Mouse (Mus musculus) intestine, postnatal 0 days (tissue): ENCODE data around the gene Gstm6. TPM values are rescaled to one million over a fixed set of nuclear protein-coding genes. Genes with fewer than 3 reads are reported as not detected.
"Not testable (repeated sequence)": the region's sequence is repeated elsewhere in the genome, so short reads cannot be mapped to it uniquely, and the experiment has no call there.

Source experiments
- ATAC-seq: fragments of 200-750 bp; cut with Nextera tagmentation; 2 replicates; pipeline ENCODE4 v1.8.0; 2017; ENCODE audit warnings: mild to moderate bottlenecking, moderate TSS enrichment, moderate library complexity
- H3K27ac ChIP-seq: fragments of 300-500 bp; sonication (generic); 2 replicates; pipeline ENCODE4 v1.5.1; 2014; ENCODE audit warnings: mild to moderate bottlenecking, low read depth, low read length, moderate library complexity
- H3K27me3 ChIP-seq: fragments of 300-500 bp; sonication (generic); replicated peaks from 2 replicates; pipeline ENCODE4 v1.6.1; 2014; ENCODE audit warnings: low read length, mixed read lengths; ENCODE audit not compliant: control insufficient read depth, insufficient read depth
- H3K36me3 ChIP-seq: fragments of 300-500 bp; sonication (generic); 2 replicates; pipeline ENCODE4 v1.6.1; 2014; ENCODE audit warnings: mild to moderate bottlenecking, moderate library complexity; ENCODE audit not compliant: control insufficient read depth, insufficient read depth
- H3K4me1 ChIP-seq: fragments of 300-500 bp; sonication (generic); replicated peaks from 2 replicates; pipeline ENCODE4 v1.6.1; 2014; ENCODE audit warnings: antibody characterized with exemption, low read length, mixed read lengths; ENCODE audit not compliant: control insufficient read depth, insufficient read depth
- H3K4me2 ChIP-seq: fragments of 300-500 bp; sonication (generic); replicated peaks from 2 replicates; pipeline ENCODE4 v1.6.1; 2014; ENCODE audit warnings: low read depth, mild to moderate bottlenecking, moderate library complexity
- H3K4me3 ChIP-seq: fragments of 300-500 bp; sonication (generic); 2 replicates; pipeline ENCODE4 v1.5.1; 2014; ENCODE audit warnings: low read depth, low read length
- H3K9ac ChIP-seq: fragments of 300-500 bp; sonication (generic); 2 replicates; pipeline ENCODE4 v1.6.1; 2014; ENCODE audit warnings: mild to moderate bottlenecking, low read depth, low read length
- H3K9me3 ChIP-seq: fragments of 300-500 bp; sonication (generic); 2 replicates; pipeline ENCODE4 v1.6.1; 2016; ENCODE audit warnings: mixed run types; ENCODE audit not compliant: control insufficient read depth
- CTCF ChIP-seq: sonication (generic); IDR thresholded peaks from 2 replicates; pipeline ENCODE4 v1.5.1; 2016; ENCODE audit warnings: low read depth, mild to moderate bottlenecking, control low read depth, antibody characterized with exemption, moderate library complexity
- WGBS: fragments of 180-500 bp; shearing (Covaris S2); extraction: QIAGEN DNeasy Blood & Tissue Kit; methylation state at CpG from one replicate; pipeline ENCODE4 v1.1.7; 2014; 5-methylcytosine and 5-hydroxymethylcytosine counted together
- polyA plus RNA-seq: library from polyadenylated mRNA; unstranded; fragments of >200 nt; fragmentation: Nextera tagmentation; extraction: Ambion mirVana; gene quantifications from 2 replicates; pipeline ENCODE4 v1.2.1, GENCODE M21; 2015

Gene Gstm6
- polyA plus RNA-seq, 1 experiment from 2014 or later = 21.6 TPM

- no peaks in the 10 kb centered on the region for H3K27me3 ChIP-seq
- H3K4me1 ChIP-seq = no peaks in the 10 kb centered on the region
- no peak overlapping the region for H3K4me2 ChIP-seq
- 83% methylated on average over 11 of the region's 11 CpGs for WGBS
- H3K9me3 ChIP-seq = no peaks in the 10 kb centered on the region
- TF ChIP-seq CTCF = no peak
- H3K36me3 ChIP-seq = no peaks in the 10 kb centered on the region
- no peak for ATAC-seq
- no peak overlapping the region for H3K4me3 ChIP-seq
- H3K9ac ChIP-seq = no peak overlapping the region
- H3K27ac ChIP-seq = no peak overlapping the region
These were observed 7.0 kb upstream of the Gstm6 start for GRCm38 (mm10) chr3:107950531-107950930.

GRCm38 (mm10) chr3:107949461-107949860, 5.9 kb upstream of the Gstm6 start:
- ATAC-seq, H3K9me3 ChIP-seq, H3K4me2 ChIP-seq, H3K27me3 ChIP-seq, H3K4me3 ChIP-seq, H3K27ac ChIP-seq, H3K36me3 ChIP-seq, H3K4me1 ChIP-seq, H3K9ac ChIP-seq: not testable (repeated sequence)
- 68% methylated on average over 1 of the region's 1 CpGs for WGBS

DNA sequence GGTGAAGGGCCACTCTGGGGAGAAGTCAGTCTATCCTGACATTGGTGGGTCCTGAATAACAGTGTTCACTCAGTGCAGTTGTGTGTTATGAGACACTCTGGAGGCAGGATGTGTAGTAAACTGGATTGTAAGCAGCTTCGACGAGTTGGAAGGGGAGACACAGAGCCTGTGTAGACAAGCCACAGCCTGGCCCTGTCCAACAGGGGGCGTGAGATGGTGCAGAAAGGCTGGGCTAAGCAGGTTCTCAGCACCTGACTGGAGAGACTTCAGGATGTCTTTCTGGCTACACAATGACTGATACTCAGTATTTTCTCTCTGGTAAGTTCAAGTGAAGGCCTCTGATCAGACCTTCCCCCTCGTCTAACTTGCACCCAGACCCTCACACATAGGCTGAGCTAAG, 2.2 kb upstream of the Gstm6 start:
- peak; percentile 55 for TF ChIP-seq CTCF
- no peak overlapping the region for H3K4me2 ChIP-seq
- no peaks in the 10 kb centered on the region for H3K27me3 ChIP-seq
- no peaks in the 10 kb centered on the region for H3K36me3 ChIP-seq
- no peak overlapping the region for H3K27ac ChIP-seq
- 65% methylated on average over 4 of the region's 4 CpGs for WGBS
- no peaks in the 10 kb centered on the region for H3K9me3 ChIP-seq
- no peaks in the 10 kb centered on the region for H3K4me1 ChIP-seq
- H3K9ac ChIP-seq = no peak overlapping the region
- H3K4me3 ChIP-seq = no peak overlapping the region
- no peak for ATAC-seq

DNA sequence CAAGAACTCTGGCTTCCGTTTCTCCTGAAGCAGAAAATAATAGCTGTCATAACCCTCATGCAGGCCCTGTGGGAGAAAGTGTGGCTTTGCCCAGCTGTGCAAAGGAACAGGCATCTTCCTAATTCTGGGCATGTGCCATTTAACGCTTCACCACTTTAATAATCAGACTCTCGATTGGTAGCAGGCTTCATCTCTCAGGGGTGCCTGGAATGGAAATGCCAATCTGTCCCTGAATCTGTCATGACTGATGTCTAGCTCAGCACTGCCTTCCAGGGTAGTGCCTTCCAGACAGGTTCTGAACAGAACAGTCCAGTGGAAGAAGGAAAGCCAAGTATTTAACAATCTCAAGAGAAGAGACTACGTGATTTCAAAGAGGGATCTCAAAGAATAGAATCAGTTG, 2.3 kb downstream of the Gstm6 start:
- Histone ChIP-seq H3K27ac (no peak overlapping the region), H3K9me3 (no peaks in the 10 kb centered on the region), H3K4me3 (no peak overlapping the region), H3K36me3 (no peaks in the 10 kb centered on the region), H3K27me3 (no peaks in the 10 kb centered on the region), H3K9ac (no peak overlapping the region), H3K4me2 (no peak overlapping the region), H3K4me1 (no peaks in the 10 kb centered on the region)
- 81% methylated on average over 4 of the region's 4 CpGs for WGBS
- TF ChIP-seq CTCF = no peak
- no peak for ATAC-seq

DNA sequence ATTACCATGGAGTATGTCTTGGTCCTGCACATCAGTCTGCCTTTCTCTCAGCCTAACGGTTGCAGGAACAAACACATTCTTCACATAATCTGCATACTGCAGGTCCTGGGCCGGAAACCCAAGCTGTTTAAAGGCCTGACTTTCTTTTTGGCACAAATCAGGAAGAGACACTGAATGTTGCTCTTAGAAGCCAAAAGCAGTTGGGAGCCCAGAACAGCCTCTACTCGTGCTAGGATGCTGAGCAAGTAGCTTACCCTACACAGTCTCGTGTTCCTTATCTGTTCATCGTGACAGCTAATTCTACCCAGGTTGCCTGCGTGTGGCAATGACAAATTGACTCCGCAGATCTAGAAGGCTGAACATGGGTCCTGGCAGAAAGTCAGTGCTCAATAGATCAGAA, 3.0 kb downstream of the Gstm6 start:
- 76% methylated on average over 7 of the region's 7 CpGs for WGBS

DNA sequence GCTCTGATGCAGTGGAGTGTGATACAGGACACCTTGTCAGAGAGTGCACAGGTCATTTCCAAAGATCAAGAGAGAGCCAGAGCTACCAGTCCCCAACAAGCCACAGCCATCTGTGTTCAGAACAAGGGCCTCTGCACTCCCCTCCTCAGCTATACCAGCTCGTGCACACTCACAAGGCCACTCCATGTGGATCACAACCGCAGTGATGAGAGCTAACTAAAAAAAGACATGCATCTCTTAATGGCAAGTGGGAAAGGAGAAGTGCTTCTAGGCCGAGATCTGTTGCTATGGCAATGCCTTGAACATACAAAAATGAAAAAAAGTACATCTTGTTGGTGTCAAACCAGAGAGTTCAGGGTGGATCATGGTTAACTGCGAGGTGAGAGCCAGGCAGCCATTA, 3.7 kb downstream of the Gstm6 start:
- no peaks in the 10 kb centered on the region for H3K9me3 ChIP-seq
- no peak overlapping the region for H3K4me2 ChIP-seq

More for the DNA sequence above, 3.0 kb downstream of the Gstm6 start:
- no peak for ATAC-seq
- Histone ChIP-seq H3K4me1 (no peaks in the 10 kb centered on the region), H3K9ac (no peak overlapping the region), H3K27me3 (no peaks in the 10 kb centered on the region), H3K4me3 (no peak overlapping the region), H3K36me3 (no peaks in the 10 kb centered on the region), H3K9me3 (no peaks in the 10 kb centered on the region), H3K27ac (no peak overlapping the region), H3K4me2 (no peak overlapping the region)
- no peak for TF ChIP-seq CTCF

DNA sequence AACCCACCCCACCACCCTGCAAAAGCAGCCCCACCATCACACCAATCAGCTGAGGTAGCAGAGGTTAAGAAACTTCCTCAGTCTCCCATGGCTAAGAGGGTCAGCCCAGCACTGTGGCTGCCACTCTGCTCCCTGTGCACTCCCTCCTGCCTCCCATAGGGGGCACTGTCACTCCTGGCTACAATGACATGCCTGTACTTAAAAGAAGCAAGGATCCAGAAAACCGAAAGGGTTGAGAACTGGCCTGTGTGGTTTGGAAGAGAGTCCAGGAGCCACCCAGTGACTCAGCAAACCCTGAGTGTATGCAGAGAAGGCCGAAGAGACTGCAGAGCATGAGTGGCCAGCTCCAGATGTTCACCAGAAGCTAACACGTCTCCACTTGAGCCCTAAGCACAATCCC, 4.1 kb downstream of the Gstm6 start:
- ATAC-seq = peak; percentile 46
- TF ChIP-seq CTCF = peak; percentile 91
- Histone ChIP-seq H3K4me2 (no peak overlapping the region), H3K4me3 (no peak overlapping the region), H3K9ac (no peak overlapping the region), H3K36me3 (no peaks in the 10 kb centered on the region), H3K9me3 (no peaks in the 10 kb centered on the region), H3K27ac (no peak overlapping the region), H3K4me1 (no peaks in the 10 kb centered on the region), H3K27me3 (no peaks in the 10 kb centered on the region)
- WGBS = 44% methylated on average over 3 of the region's 3 CpGs

More for the DNA sequence above, 3.7 kb downstream of the Gstm6 start:
- no peaks in the 10 kb centered on the region for H3K36me3 ChIP-seq
- H3K4me3 ChIP-seq = no peak overlapping the region
- H3K4me1 ChIP-seq = no peaks in the 10 kb centered on the region
- no peak overlapping the region for H3K27ac ChIP-seq
- no peak for ATAC-seq
- H3K9ac ChIP-seq = no peak overlapping the region
- 81% methylated on average over 4 of the region's 4 CpGs for WGBS
- no peaks in the 10 kb centered on the region for H3K27me3 ChIP-seq
- TF ChIP-seq CTCF = no peak
